Mouse (Mus musculus) G1E (cell line): Measurements from ENCODE around the gene Atrnl1.

Experiments used
- CTCF ChIP-seq: IDR thresholded peaks from 2 replicates; pipeline ENCODE4 v1.5.1; 2012; ENCODE audit warnings: low read depth, low read length, inconsistent platforms, mixed read lengths
- GATA1 ChIP-seq: IDR thresholded peaks from 2 replicates; pipeline ENCODE4 v1.6.1; 2012; ENCODE audit warnings: borderline replicate concordance, low read length, inconsistent platforms, mixed read lengths
- POLR2AphosphoS5 ChIP-seq: IDR thresholded peaks from 2 replicates; pipeline ENCODE4 v1.6.1; 2012; ENCODE audit warnings: low read depth, low read length, inconsistent platforms; ENCODE audit not compliant: insufficient replicate concordance
- TAL1 ChIP-seq: conservative IDR thresholded peaks from 2 replicates; pipeline ENCODE4 v1.6.1; 2012; ENCODE audit warnings: low read depth, low read length, inconsistent platforms, mixed read lengths

GRCm38 (mm10) chr19:58180773-58181172 is 569.9 kb downstream of the Atrnl1 start:
- no peak for TF ChIP-seq CTCF
- no peak for TF ChIP-seq GATA1
- no peak for TF ChIP-seq TAL1
- TF ChIP-seq POLR2AphosphoS5 = no peak
